Comparison of ENCODE assay signal across 9 mouse cellular contexts in genomic region chr1:181393250-181394149, GRCm38 (mm10). TPM values are rescaled to one million over a fixed set of nuclear protein-coding genes. Genes with fewer than 3 reads are reported as not detected.
A peak's percentile ranks its signal among the peaks of the same experiment; 100 is the strongest.
DNase-seq lines count a peak whose midpoint lies in the region; ATAC-seq and TF ChIP-seq lines count a peak whose summit lies in the region.
"Had no signal": no experiment of that assay in that cellular context is flagged by ENCODE, and none has a peak within 500 bp of the region (broad histone marks: within the 10 kb centered on the region; RNA-seq: fewer than 3 reads in every experiment).

No protein-coding gene starts in this region.

- WGBS in bone marrow, adult 2 months = 37% methylated on average over 6 of the region's 6 CpGs
- 38% methylated on average over 6 of the region's 6 CpGs for WGBS in forebrain, embryonic 15.5 days
- WGBS in heart, embryonic 16.5 days = 20% methylated on average over 6 of the region's 6 CpGs

- no peak for TF ChIP-seq POLR2A in bone marrow, adult 2 months (IDR thresholded peaks at IDR 0.05; ENCODE audit: borderline replicate concordance, control insufficient read depth, low read depth, low read length)

- no peaks in the 10 kb centered on the region for H3K36me3 ChIP-seq in C2C12 (ENCODE audit: control insufficient read depth, insufficient read depth)
- H3K36me3 ChIP-seq in forebrain, embryonic 15.5 days = no peaks in the 10 kb centered on the region
- H3K36me3 ChIP-seq in heart, embryonic 16.5 days (ENCODE audit: control insufficient read depth, insufficient read depth) = no peaks in the 10 kb centered on the region
- H3K36me3 ChIP-seq: liver, embryonic 13.5 days had no signal

- no peak overlapping the region for H3K4me3 ChIP-seq in C2C12 (ENCODE audit: insufficient read depth, poor library complexity, severe bottlenecking)
- H3K4me3 ChIP-seq in bone marrow, adult 2 months (replicated peaks; ENCODE audit: control insufficient read depth, low read depth, low read length) = no peak overlapping the region
- H3K4me3 ChIP-seq in forebrain, embryonic 15.5 days = no peak overlapping the region
- no peak overlapping the region for H3K4me3 ChIP-seq in heart, embryonic 16.5 days (ENCODE audit: low read length)
- H3K4me3 ChIP-seq: liver, embryonic 13.5 days had no signal

- no peaks in the 10 kb centered on the region for H3K9me3 ChIP-seq in forebrain, embryonic 15.5 days
- peaks cover 7% of the 10 kb centered on the region for H3K9me3 ChIP-seq in heart, embryonic 16.5 days (replicated peaks; ENCODE audit: control insufficient read depth, low read length)
- H3K9me3 ChIP-seq: liver, embryonic 13.5 days had no signal

- DNase-seq in kidney, postnatal 10 days = peak; percentile 76
- peak; percentile 15 to 20 for DNase-seq in lung, adult 18-20 months
- peak; percentile 34 for DNase-seq in retina, postnatal 1 day
- DNase-seq: liver, embryonic 13.5 days had no signal

- no peak overlapping the region for H3ac ChIP-seq in C2C12 (ENCODE audit: control insufficient read depth, insufficient read length, low read depth)

- no peaks in the 10 kb centered on the region for H3K79me3 ChIP-seq in C2C12 (ENCODE audit: low read depth)

- no peak overlapping the region for H3K9ac ChIP-seq in forebrain, embryonic 15.5 days (replicated peaks)
- H3K9ac ChIP-seq in heart, embryonic 16.5 days (ENCODE audit: low read length) = peak overlapping the region; percentile 54
- H3K9ac ChIP-seq: liver, embryonic 13.5 days had no signal

- no peaks in the 10 kb centered on the region for H3K27me3 ChIP-seq in C2C12 (ENCODE audit: control insufficient read depth, insufficient read depth, insufficient read length)
- no peaks in the 10 kb centered on the region for H3K27me3 ChIP-seq in forebrain, embryonic 15.5 days
- no peaks in the 10 kb centered on the region for H3K27me3 ChIP-seq in heart, embryonic 16.5 days (ENCODE audit: control insufficient read depth, insufficient read depth, low read length)
- H3K27me3 ChIP-seq: liver, embryonic 13.5 days had no signal

- no peak overlapping the region for H3K4me2 ChIP-seq in forebrain, embryonic 15.5 days (replicated peaks)
- no peak overlapping the region for H3K4me2 ChIP-seq in heart, embryonic 16.5 days (ENCODE audit: low read depth, low read length)
- H3K4me2 ChIP-seq: liver, embryonic 13.5 days had no signal

- H3K79me2 ChIP-seq in C2C12 (ENCODE audit: control insufficient read depth, insufficient read depth) = no peaks in the 10 kb centered on the region

- ATAC-seq in forebrain, embryonic 15.5 days (replicated peaks) = peak; percentile 80
- ATAC-seq in heart, embryonic 16.5 days (replicated peaks; ENCODE audit: extremely low read depth, insufficient read depth, low FRiP score) = peak; percentile 94
- no peak for ATAC-seq in inflammation-experienced regulatory T-cells, adult 6 months

- no peaks in the 10 kb centered on the region; the same call in 1 of the 2 replicates for H3K4me1 ChIP-seq in bone marrow, adult 2 months (ENCODE audit: control insufficient read depth, insufficient read depth, low read length)
- peaks cover 9% of the 10 kb centered on the region for H3K4me1 ChIP-seq in forebrain, embryonic 15.5 days
- H3K4me1 ChIP-seq in heart, embryonic 16.5 days (ENCODE audit: control insufficient read depth, insufficient read depth, low read length) = peaks cover 25% of the 10 kb centered on the region
- H3K4me1 ChIP-seq: liver, embryonic 13.5 days had no signal

- no peak overlapping the region for H3K27ac ChIP-seq in bone marrow, adult 2 months (ENCODE audit: control insufficient read depth, insufficient read depth, low read depth, low read length, poor library complexity)
- H3K27ac ChIP-seq in forebrain, embryonic 15.5 days (replicated peaks) = peak overlapping the region; percentile 67
- H3K27ac ChIP-seq in heart, embryonic 16.5 days (ENCODE audit: low read length) = peak overlapping the region; percentile 91
- H3K27ac ChIP-seq: liver, embryonic 13.5 days had no signal

- peak; percentile 22 for TF ChIP-seq CTCF in C2C12 (IDR thresholded peaks at IDR 0.05; ENCODE audit: control insufficient read depth, insufficient read depth, insufficient read length)
- peak; percentile 9; the same call in 1 of the 2 replicates for TF ChIP-seq CTCF in bone marrow, adult 2 months (IDR thresholded peaks at IDR 0.05; ENCODE audit: control insufficient read depth, insufficient read depth, low read length)

TF ChIP-seq in C2C12, 6 proteins besides CTCF, POLR2A, EP300 and RAD21:
- no peak for TF ChIP-seq CEBPB (IDR thresholded peaks at IDR 0.05; ENCODE audit: low read depth)
- no peak for TF ChIP-seq MYOD1 (IDR thresholded peaks at IDR 0.05; ENCODE audit: control insufficient read depth, insufficient read length, low read depth)
- no peak for TF ChIP-seq FOSL1 (IDR thresholded peaks at IDR 0.05; ENCODE audit: insufficient read depth, low read length, poor library complexity, severe bottlenecking)
- TF ChIP-seq USF1 (IDR thresholded peaks at IDR 0.05; ENCODE audit: low read depth) = no peak
- TF ChIP-seq MAX (IDR thresholded peaks at IDR 0.05) = no peak
- TF ChIP-seq MYOG (IDR thresholded peaks at IDR 0.05; ENCODE audit: control insufficient read depth, extremely low read depth, insufficient read length) = no peak

RNA-seq across cellular contexts. Expression of gene Cnih3, which starts 41.1 kb away (rescaled TPM):
- polyA plus RNA-seq in C2C12 (2012; fragmentation: generic; extraction: Trizol) = 0.07 TPM
- polyA plus RNA-seq in bone marrow, adult 2 months (2011; ENCODE audit: insufficient read depth, insufficient read length, low replicate concordance, missing spikeins) = 2.7 TPM in 1 of 2 replicates, not detected in the other
- polyA plus RNA-seq in forebrain, embryonic 15.5 days (2015; fragmentation: Nextera tagmentation; extraction: Ambion mirVana) = 39.4 and 42.7 TPM in 2 replicates
- 0.09 TPM in 1 of 2 replicates, not detected in the other for polyA plus RNA-seq in heart, embryonic 16.5 days (2015; fragmentation: Nextera tagmentation; extraction: Ambion mirVana)
- not detected for polyA plus RNA-seq in inflammation-experienced regulatory T-cells, adult 6 months (2017; shearing (Covaris generic))
- polyA plus RNA-seq: liver, embryonic 13.5 days had no signal

Comparison
In these comparisons a context has a peak if more than half of its experiments do, and no peak if none do; other contexts are left out.
1. DNase-seq: peak in every context shown above with its lines; median percentile 76 in kidney, postnatal 10 days; 34 in retina, postnatal 1 day; 18 in lung, adult 18-20 months.
2. RNA of gene Cnih3, which starts 41.1 kb away (polyA plus RNA-seq): 39.4 to 42.7 TPM in forebrain, embryonic 15.5 days; 2.7 TPM in bone marrow, adult 2 months, 0.07 TPM in C2C12 (single experiment), 0.09 TPM in heart, embryonic 16.5 days and not detected in inflammation-experienced regulatory T-cells, adult 6 months; every median in the first group is over 10 times any median in the second.